Mouse (Mus musculus): ENCODE measurements around the gene Tbc1d2b.

Tbc1d2b gene

GRCm38 (mm10) chr9:90248326-90248725 is 22.3 kb downstream of the Tbc1d2b start:
- in situ Hi-C loops (cut with MboI; ENCODE audit: low pct_unique_long_range_greater_than_20kb in 1 of 2, low sequenced_read_pairs in 2 of 2, unreplicated experiment in 1 of 2): no loop called here

- in situ Hi-C loops (cut with MboI; ENCODE audit: low pct_unique_long_range_greater_than_20kb in 1 of 2, low sequenced_read_pairs in 2 of 2, unreplicated experiment in 1 of 2): no loop called here
Observed at GRCm38 (mm10) chr9:90247316-90247715, 23.3 kb downstream of the Tbc1d2b start.

DNA sequence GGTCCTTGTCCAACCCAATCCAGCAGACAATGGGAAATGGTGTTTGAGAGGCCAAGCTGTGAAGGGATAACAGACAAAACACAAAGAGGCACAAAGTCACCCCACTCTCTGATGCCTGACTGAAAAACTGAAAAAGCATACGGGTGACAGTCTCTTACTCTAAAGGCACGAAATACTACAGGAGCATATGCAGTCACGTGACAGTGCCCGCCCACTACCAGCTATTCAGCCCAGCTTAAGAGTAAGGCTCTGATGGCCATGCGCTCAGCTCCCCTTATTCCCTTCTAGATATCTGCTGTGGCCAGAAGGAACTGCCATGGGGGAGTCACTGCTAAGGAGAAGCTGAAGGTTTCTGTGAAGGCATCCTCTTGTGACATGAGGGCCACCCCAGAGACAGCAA is 24.8 kb downstream of the Tbc1d2b start:
- in situ Hi-C loops (cut with MboI; ENCODE audit: low pct_unique_long_range_greater_than_20kb in 1 of 2, low sequenced_read_pairs in 2 of 2, unreplicated experiment in 1 of 2): no loop called here

GRCm38 (mm10) chr9:90245206-90245605 is 25.4 kb downstream of the Tbc1d2b start:
- in situ Hi-C loops (cut with MboI; ENCODE audit: low pct_unique_long_range_greater_than_20kb in 1 of 2, low sequenced_read_pairs in 2 of 2, unreplicated experiment in 1 of 2): no loop called here

- in situ Hi-C loops (cut with MboI; ENCODE audit: low pct_unique_long_range_greater_than_20kb in 1 of 2, low sequenced_read_pairs in 2 of 2, unreplicated experiment in 1 of 2): no loop called here
Observed at GRCm38 (mm10) chr9:90244301-90245151, 26.1 kb downstream of the Tbc1d2b start.

DNA sequence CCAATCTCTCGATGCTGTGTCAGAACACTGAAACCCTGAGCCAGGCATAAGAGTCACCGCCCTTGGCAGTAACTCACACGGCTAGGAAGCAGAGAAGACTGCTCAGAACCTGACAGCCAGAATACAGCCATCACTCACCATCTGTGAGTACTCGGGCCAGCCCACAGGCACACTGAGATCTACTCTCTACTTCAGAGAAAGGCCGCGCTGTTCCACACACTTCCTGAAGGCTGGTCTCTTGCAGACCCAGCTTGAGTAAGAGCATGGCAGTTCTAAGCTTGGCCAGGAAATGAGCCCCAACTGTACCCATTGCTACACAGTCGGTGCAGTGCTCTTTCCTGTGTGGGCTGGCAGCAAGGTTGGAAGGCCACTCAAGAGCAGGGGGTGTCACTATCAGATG is 27.7 kb downstream of the Tbc1d2b start:
- in situ Hi-C loops (cut with MboI; ENCODE audit: low pct_unique_long_range_greater_than_20kb in 1 of 2, low sequenced_read_pairs in 2 of 2, unreplicated experiment in 1 of 2): no loop called here

- in situ Hi-C loops (cut with MboI; ENCODE audit: low pct_unique_long_range_greater_than_20kb in 1 of 2, low sequenced_read_pairs in 2 of 2, unreplicated experiment in 1 of 2): no loop called here
Observed at GRCm38 (mm10) chr9:90242291-90242690, 28.3 kb downstream of the Tbc1d2b start.

GRCm38 (mm10) chr9:90241618-90242017 is 29.0 kb downstream of the Tbc1d2b start:
- in situ Hi-C loops (cut with MboI; ENCODE audit: low pct_unique_long_range_greater_than_20kb in 1 of 2, low sequenced_read_pairs in 2 of 2, unreplicated experiment in 1 of 2): no loop called here

DNA sequence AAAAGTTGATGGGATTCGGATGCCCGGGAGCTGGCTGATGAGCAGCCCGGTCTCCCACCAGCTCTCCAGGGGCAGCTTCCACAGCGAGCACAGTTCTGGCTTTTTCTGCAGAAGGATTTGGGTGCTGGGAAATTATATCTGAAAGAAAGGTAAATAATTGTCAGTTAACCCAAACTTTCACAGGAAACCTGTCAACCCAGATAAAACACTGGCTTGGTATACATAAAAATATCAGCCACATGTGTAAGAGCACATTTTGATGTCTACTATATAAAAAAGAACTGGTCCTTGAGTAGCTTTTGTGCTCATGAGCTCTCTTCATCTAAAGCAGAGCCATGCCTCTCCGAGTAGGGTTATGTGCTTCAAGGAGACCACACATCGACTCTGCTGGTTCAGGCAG is 29.6 kb downstream of the Tbc1d2b start:
- in situ Hi-C loops (cut with MboI; ENCODE audit: low pct_unique_long_range_greater_than_20kb in 1 of 2, low sequenced_read_pairs in 2 of 2, unreplicated experiment in 1 of 2): no loop called here

DNA sequence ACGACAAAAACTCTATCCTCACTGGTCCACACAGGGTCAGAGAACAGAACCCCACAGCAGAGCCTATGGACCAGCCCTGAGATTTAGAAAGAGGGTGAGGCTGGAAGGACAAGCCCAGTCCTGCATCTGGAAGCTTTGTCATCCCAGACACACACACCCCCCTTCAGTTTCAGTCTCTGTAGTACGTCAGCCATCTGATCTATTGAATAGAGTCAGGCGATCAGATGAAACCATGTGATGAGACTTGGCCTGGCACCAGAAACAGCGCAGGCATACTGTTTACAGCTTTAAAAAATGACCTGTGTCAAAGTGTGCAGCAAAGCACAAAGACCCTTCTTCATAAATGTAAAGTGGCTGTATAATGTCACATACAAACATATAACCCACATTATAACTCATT is 30.0 kb downstream of the Tbc1d2b start:
- in situ Hi-C loops (cut with MboI; ENCODE audit: low pct_unique_long_range_greater_than_20kb in 1 of 2, low sequenced_read_pairs in 2 of 2, unreplicated experiment in 1 of 2): no loop called here

DNA sequence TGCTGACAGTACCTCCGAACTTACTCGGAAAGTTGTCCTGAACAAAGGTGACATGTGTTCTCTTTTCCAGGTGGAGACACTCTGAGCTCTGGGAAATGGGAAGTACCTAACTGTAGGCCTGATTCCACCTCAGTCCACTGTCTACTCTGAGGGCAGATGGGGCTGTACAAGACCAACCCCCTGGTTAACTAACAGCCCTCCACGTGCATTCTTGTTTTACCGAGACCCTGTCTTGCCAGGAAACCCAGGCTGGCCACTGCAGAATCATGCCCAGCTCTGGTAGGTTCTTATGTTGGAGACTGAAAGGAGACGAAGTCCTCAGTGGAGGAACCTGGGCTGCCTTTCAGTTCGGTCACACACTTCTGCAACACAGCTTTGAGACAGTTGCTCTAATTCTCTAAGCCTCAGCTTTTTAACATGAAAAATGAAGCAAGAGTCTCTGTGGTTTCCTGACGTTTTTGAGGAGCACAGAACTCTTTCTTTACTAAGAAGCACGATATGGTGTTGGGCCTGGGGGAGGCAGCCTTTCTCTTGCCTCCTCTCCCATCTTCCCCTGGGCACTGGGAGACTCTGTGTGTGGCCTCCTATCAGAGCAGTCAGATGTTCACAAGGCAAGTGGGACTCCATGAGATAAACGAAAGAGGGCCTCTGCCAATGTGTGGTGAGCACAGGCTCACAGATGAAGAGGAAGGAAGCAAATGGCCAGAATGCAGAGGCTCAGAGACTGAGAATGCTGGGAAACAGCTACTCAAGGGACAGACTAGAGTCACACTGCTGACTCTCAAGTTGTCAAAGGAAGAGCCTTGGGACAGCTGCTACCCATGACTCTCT is 33.2 kb downstream of the Tbc1d2b start:
- in situ Hi-C loops (cut with MboI; ENCODE audit: low pct_unique_long_range_greater_than_20kb in 1 of 2, low sequenced_read_pairs in 2 of 2, unreplicated experiment in 1 of 2): no loop called here

- in situ Hi-C loops (cut with MboI; ENCODE audit: low pct_unique_long_range_greater_than_20kb in 1 of 2, low sequenced_read_pairs in 2 of 2, unreplicated experiment in 1 of 2): no loop called here
Observed at GRCm38 (mm10) chr9:90236817-90237216, 33.8 kb downstream of the Tbc1d2b start.

- in situ Hi-C loops (cut with MboI; ENCODE audit: low pct_unique_long_range_greater_than_20kb in 1 of 2, low sequenced_read_pairs in 2 of 2, unreplicated experiment in 1 of 2): no loop called here
Observed at GRCm38 (mm10) chr9:90235258-90235882, 35.2 kb downstream of the Tbc1d2b start.

DNA sequence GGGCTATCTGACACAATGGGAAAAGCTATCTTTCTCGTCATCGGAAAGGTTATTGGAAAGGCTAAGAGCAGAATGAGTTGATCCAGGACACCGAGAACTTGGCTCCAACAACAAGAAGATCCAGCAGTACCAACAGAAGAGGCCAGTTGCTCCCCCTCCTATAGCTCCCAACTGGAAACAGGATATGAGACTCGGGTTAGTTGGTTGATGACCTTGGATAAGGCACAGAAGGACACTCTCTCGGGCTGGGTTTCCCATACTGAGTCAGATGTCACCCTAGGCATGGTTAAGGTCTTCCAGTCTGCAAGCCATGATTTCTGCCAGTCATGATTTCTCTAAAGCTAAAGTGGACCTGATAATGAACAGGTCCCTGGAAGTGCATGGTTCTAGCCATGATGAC is 35.8 kb downstream of the Tbc1d2b start:
- in situ Hi-C loops (cut with MboI; ENCODE audit: low pct_unique_long_range_greater_than_20kb in 1 of 2, low sequenced_read_pairs in 2 of 2, unreplicated experiment in 1 of 2): no loop called here

DNA sequence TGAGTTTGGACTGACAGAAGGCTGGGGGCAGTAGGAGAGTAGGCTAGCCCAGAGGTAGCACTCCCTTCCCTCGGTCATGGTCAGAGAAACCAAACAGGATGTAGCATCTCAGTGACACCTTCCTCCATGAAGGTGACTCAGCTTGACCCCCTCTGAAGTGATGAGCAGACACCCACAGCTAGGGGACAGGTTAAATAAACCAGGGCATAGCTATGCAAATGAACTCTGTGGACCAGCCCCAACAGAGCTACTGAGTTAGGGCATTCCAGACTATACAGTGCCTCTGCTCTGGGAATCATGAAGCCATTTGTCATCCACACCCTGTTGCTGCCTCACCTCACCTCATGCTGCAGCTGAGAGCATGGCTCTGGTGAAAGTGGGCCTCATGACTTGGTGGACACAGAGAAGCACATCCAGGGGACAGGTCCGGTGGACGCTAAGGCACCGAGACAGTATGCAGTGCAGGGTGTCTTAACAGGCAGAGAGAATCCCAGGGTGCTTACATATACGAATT is 36.6 kb downstream of the Tbc1d2b start:
- in situ Hi-C loops (cut with MboI; ENCODE audit: low pct_unique_long_range_greater_than_20kb in 1 of 2, low sequenced_read_pairs in 2 of 2, unreplicated experiment in 1 of 2): no loop called here

GRCm38 (mm10) chr9:90232781-90233690 is 37.6 kb downstream of the Tbc1d2b start:
- in situ Hi-C loops (cut with MboI; ENCODE audit: low pct_unique_long_range_greater_than_20kb in 1 of 2, low sequenced_read_pairs in 2 of 2, unreplicated experiment in 1 of 2): no loop called here

GRCm38 (mm10) chr9:90227171-90227570 is 43.4 kb downstream of the Tbc1d2b start:
- in situ Hi-C loops (cut with MboI; ENCODE audit: low pct_unique_long_range_greater_than_20kb in 1 of 2, low sequenced_read_pairs in 2 of 2, unreplicated experiment in 1 of 2): no loop called here

DNA sequence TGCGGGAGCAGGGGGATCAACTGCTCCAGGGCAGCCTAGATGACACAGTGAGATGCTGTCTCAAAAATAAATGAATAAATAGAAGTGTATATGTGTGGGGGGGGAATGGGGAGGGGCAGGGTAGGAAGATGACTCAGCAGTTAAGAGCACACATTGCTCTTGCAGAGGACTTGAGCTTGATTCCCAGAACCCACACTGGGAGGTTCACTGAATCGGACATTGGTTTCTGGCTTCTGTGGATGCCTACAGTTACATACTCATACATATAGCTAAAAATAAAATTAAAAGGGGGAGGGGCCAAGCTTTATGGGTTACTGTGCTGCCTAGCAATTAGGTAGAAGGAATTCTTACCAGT is 43.9 kb downstream of the Tbc1d2b start:
- in situ Hi-C loops (cut with MboI; ENCODE audit: low pct_unique_long_range_greater_than_20kb in 1 of 2, low sequenced_read_pairs in 2 of 2, unreplicated experiment in 1 of 2): no loop called here
